Mouse (Mus musculus) gastrocnemius, adult 8-10 months (tissue): ENCODE data around the gene Cyb561a3. TPM values are rescaled to one million over a fixed set of nuclear protein-coding genes. Genes with fewer than 3 reads are reported as not detected.

ENCODE experiments used
- total RNA-seq, 4 experiments: library from RNA; stranded (reverse); gene quantifications; 2 replicates each; pipeline ENCODE4 v1.2.4; 2022

The Cyb561a3 gene
- total RNA-seq, 4 experiments from 2014 or later = 7.6 to 8.3 (median 7.8) TPM

Other genes with a start within 250 kb of the Cyb561a3 start
- gene Syt7, start 188.1 kb upstream of the Cyb561a3 start, total RNA-seq = 1 to 10 TPM; 1.7 to 3.9 (median 2.8) TPM
- under 1 TPM in 2 of 4 experiments, not detected in 2; 0.19 to 0.48 TPM for gene Lrrc10b, start 119.7 kb upstream of the Cyb561a3 start, total RNA-seq
- gene Ppp1r32, start 94.2 kb upstream of the Cyb561a3 start, total RNA-seq = under 1 TPM; 0.35 to 0.92 (median 0.46) TPM
- gene Cpsf7, start 51.9 kb upstream of the Cyb561a3 start, total RNA-seq = 10 to 100 TPM; 14.9 to 17.1 (median 16.0) TPM
- 10 to 100 TPM; 47.2 to 53.6 (median 48.0) TPM for gene Sdhaf2, start 51.0 kb upstream of the Cyb561a3 start, total RNA-seq
- 1 to 10 TPM; 2.3 to 3.1 (median 2.7) TPM for gene Tmem216, start 20.9 kb upstream of the Cyb561a3 start, total RNA-seq
- 1 to 10 TPM in 2 of 4 experiments, under 1 TPM in 2; 0.80 to 1.7 (median 1.1) TPM for gene Tmem138, start 190 bp downstream of the Cyb561a3 start, total RNA-seq
- 100 to 1,000 TPM; 116 to 144 (median 125) TPM for gene Ddb1, start 28.2 kb downstream of the Cyb561a3 start, total RNA-seq
- gene Tkfc, start 28.5 kb downstream of the Cyb561a3 start, total RNA-seq = 1 to 10 TPM; 3.5 to 4.5 (median 3.6) TPM
- not detected for gene Vwce, start 57.0 kb downstream of the Cyb561a3 start, total RNA-seq
- not detected for gene Pga5, start 100.9 kb downstream of the Cyb561a3 start, total RNA-seq
- gene Vps37c, start 111.6 kb downstream of the Cyb561a3 start, total RNA-seq = 10 to 100 TPM; 21.1 to 33.7 (median 28.3) TPM
- under 1 TPM in 1 of 4 experiments, not detected in 3; 0.27 TPM for gene Cd5, start 161.8 kb downstream of the Cyb561a3 start, total RNA-seq